Mouse (Mus musculus) embryo, embryonic 11 days (tissue): ENCODE results near the gene Bst1.

Source experiments
- DNase-seq: peaks from one replicate; pipeline ENCODE4 v3.0.0-alpha.2; 2015

Bst1 gene

DNA sequence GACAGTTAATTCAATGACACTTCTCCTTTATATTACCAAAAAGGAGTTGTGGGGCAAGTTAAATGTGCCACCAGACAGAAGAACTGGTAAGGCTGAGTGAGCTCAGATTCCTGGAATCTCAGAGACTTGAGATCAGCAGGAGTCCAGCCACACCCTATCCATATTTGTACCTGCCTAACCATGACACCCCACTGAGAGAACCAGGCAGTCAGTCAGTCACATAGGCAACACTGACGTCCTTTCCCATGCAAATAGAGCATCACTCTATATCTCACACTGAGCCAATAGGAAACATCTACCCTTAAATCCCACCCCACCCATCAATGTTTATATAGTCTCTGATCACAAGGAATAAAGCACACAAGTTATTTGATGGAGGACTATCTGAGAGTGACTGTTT lies 2.9 kb upstream of the Bst1 start:
- DNase-seq = no peak

DNA sequence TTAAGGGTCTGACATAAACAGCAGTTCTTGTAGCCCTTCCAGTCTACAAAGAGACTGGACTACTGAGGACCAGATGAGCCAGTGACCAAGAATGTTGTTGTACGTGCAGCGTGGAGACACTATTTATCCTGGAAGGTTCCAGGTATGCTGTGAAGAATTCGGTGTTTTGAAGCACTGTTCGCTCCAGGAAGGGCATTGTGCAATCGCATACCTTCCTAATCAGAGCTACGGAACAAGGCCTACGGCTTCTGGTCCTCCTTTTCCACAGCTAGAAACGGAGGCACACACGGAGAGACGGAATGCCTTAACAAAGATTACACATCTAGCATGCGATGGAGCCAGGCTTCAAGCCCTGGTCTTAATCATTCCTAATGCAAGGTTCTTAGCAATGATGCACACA lies 2.1 kb downstream of the Bst1 start:
- DNase-seq = no peak

DNA sequence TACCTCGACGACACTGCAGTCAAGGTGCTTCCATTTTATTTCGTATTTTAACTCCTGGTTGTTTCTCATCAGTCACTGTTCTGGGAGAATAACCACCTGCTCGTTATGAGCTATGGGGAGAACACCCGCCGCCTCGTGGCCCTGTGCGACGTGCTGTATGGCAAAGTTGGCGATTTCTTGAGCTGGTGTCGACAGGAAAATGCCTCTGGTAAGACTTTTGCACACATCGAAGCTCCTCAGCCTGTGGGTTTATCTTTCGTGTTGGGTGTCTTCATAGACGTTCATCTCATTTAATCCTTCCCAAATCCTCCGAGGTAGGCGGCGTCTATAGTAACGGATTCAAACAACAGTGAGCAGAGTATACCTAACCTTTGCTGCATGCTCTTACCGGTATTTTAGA lies 2.9 kb downstream of the Bst1 start, which contains the start of gene Fbxl5:
Fbxl5 (minus strand) TSS at position 101 of the 400 bp plus-strand sequence.
- DNase-seq = no peak

DNA sequence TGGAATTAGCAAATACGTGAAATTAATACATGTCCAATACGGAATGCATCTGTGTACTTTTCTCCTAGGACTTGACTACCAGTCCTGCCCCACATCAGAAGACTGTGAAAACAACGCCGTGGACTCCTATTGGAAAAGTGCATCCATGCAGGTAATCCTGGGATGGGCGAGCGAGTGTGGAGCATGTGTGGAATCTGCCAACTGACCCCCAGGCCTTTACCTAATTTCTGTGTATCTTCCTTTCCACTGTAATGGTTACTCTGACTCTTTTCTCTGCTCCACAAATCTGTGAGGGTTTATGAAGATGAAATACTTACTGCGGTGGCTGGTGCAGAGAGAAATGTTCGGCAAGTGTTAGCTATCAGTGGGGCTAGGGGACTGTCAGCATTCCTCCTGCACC lies 3.5 kb downstream of the Bst1 start:
- DNase-seq = no peak

DNA sequence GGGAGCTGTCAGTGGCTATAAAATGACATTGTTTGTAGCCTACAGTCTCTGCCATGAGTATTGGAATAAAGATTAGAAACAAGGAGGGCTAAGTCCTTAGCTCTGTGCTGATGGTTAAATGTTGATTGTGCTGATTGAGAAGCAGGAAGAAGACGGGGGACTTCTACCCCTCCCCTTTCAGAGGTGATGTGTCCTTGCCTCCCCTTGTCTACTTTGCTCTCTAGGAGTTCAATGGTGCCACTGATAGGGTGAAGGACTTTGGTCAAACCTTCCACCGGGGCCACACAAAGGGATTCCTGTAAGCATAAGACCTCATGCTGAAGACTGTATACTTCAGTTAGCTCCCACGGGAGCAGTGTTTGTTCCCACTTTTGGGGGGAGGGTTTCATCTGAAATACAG lies 4.1 kb downstream of the Bst1 start:
- DNase-seq = no peak

DNA sequence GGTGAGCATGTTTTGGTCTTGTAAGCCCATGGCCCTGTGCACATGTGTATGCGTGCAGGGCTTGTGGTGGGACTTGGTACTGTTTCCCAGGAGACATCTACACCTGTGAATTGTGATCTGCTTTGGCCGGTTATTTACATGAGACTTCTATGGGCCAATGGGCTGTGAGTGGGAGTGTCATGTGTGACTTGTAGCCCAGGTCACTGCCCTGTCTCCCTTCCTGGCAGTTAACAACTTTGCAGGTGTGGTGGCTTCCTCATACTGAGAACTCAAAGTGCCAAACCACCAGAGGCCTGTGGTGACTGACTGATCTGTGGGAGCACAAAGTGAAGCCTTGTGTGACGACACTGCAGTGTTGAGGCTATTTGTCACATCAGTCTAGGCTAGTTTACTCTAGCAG lies 5.9 kb downstream of the Bst1 start:
- DNase-seq = no peak

DNA sequence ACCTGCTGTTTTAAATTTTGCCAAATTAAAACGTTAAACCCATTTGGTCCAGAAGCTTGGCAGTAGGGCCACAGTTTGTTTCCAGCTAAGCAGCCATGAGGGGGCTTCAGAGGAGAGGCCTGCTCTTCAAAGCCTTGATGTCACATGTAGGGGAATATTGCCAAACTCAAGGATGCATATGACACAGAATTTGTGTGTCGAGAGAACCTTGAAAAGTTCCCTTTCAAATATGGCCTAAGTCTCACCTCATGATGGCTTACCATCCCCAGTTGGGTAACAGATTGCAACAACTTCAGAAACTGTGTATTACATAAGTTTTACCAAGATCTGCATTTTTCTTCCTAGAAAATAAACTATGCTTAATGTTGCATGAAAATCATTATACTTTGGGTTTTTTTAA lies 8.2 kb downstream of the Bst1 start:
- DNase-seq = no peak

DNA sequence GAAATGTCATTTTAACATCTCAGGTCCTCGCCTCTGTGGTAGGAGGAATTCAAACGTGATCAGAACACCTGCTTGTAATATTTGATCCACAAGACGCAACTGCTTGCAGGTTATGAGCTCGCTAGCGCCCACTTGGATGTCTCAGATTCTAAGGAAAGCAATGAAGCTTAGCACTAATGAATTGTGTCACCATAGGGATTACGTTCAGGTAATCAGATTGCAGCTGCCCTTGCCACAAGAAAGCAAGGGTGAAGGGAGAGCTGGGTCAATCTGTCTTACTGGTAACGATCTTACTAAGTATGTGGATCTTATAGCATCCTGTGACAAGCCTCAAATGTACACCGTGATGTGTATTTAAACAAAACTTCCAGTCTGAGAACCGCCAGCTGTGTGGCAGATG lies 8.7 kb downstream of the Bst1 start:
- no peak for DNase-seq

DNA sequence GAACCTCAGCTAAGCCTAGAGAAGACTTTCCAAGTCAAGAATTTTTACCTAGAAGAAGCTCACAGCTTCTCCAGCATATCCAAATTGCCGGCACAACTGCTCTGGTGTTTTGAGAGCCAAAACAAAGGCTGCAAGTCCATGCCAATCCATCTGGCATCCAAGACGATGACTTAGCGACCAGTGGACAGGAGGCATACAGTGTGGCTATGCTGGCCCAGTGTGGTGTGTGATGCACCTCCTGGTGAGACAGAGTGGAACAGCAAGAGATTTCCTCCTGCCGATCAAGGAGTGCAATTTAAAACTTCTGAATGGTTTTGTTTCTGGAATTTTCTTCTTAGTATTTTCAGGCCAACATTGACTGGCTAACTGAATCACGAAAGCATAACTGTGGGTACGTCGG lies 17.9 kb downstream of the Bst1 start:
- no peak for DNase-seq

DNA sequence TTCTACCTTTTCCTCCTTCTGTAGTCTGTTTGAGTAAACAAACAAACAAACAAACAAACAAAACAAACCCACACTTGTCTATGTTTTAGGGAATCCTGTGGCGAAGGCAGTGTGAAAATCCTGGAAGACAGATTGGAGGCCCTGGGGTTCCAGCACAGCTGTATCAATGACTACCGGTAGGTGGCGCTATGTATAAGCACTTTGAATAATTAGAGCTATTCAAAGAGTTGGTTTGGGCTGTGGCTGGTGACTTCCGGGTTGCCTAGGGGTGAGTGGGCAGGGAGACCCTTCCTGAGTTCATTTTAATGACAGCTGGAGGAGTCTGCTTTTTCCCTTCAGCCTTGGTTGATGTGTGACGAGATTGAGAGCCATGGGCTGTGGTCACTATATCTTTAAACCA lies 18.7 kb downstream of the Bst1 start:
- DNase-seq = peak; percentile 74

DNA sequence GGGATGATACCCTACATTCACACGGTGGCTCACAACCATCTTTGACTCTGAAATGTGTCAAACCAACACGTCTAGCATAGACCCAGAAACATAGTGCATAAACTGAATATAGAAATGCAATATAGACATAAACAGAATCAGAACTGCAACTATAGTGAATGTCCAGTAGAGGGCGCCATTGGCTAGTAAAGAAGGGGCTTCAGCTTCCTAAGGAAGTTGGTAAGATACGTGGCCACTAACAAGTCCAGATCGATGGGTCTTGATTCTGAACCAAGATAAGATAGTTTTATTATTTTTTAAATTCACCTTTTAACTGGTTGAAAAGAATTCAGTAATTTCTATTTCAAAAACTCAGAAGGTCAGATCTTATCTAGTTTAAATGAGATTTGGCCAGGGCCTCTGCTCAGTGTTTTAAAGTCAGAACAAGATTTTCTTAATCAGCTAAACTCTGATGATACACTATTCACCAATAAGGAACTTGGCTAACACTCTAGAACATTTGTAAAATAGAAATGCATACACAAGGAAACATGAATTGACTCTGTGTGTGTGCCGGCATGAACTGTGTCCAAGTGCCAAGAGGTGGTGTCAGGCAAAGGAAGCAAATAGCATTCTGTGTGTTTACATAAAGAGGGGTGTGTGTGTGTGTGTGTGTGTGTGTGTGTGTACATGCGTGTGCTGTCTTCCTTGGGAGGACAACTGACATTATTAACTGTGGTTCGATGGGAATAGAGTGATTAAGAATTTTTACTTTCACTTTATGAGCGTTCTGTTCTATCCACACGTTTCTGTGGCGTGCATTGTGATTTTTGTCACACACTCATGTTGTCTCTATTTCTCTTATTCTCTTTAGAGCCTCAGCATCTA lies 22.7 kb downstream of the Bst1 start:
- peak; percentile 71 for DNase-seq

DNA sequence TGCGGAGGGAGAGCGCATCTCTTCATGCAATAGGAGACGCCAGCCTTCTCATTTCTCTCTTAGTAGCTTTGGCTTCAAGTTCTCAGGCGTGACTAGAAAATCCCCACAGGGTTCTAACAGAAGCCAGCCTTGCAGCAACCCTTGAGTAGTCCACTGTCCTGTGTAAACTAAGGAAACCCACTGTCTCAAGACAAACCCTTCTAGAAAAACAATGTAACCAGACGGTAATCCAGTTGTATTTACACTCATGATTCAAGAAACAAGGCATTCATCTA lies 23.3 kb downstream of the Bst1 start:
- DNase-seq = no peak

DNA sequence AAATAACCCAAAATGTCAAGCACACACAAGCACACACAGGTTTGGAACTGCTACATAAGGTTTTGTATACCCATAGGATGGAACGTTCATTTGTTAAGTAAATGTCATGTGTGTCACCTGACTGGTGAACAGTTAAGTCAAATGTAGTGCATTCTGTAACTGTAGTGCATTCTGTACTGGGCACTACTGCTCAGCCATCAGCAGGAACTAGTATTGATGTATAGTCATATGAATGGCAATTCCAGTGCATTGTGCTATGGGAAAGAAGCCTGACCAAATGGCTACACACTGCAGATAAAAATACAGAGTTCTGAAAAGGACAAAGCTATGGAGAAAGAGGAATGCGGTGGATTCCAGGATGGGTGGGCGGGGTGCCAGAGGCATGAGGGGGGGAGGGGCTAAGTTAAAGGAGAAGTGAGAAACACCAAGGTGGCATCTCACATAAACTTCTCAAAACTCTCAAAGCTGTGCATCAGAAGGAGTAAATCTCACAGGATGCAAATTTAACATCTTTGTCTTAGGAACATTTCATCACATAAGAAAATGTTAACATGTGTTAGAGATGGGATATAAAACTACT lies 24.0 kb downstream of the Bst1 start:
- DNase-seq = no peak

DNA sequence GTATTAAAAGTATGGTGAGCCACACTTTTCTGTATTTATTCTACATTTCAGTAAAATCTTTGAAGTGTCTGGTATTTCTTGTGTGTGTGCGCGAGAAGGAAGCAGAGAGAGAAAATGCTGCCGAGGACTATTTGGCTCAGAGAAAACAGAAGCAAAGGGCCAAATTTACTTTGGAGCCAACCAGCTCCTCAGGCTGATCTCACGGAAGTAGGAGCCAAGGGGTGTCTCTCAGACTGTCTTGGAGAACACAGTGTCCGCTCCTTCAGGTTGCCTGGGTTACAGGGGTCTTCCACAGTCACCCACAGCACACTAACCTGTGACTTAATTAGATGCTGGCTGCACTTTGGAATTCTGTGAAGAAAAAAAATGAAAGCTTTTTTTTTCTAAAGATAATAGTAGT lies 26.4 kb downstream of the Bst1 start:
- no peak for DNase-seq

DNA sequence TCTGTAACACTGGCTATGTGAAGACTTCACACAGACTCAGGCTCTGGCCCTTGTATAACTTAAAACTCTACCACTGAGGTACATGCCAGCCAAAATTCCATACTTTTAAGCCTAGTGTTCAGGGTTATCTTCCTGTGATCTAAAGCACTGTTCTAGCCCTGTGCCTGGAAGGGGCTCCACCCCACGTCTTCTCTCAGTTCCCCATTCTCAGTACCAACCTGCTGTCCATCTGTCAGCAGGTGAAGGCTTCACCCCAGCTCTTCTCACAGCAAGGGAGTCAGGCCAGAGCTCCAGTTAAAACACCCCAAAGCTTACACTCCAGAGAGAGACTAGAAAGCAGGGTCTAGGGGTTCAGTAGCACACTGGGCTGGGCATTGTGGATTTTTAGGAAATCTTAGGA lies 27.0 kb downstream of the Bst1 start:
- DNase-seq = no peak

DNA sequence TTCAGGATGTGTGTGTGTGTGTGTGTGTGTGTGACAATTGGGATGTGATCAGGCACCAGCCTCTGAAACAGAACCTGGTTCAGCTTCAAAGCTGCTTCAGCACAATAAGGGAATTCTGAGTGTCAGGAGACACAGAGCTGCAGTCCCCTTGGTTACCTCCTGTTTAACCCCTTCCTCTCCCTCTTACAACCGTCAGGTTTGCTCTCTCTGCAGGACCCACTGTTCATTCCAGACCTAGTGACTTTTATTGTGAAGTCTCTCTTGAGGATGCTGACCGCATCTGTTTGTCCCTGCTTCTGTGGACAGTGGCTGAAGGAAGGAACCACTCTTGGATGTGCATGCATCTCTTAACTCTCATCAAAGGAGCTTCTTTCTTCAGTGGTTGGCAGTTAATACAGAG lies 27.5 kb downstream of the Bst1 start:
- peak; percentile 14 for DNase-seq

DNA sequence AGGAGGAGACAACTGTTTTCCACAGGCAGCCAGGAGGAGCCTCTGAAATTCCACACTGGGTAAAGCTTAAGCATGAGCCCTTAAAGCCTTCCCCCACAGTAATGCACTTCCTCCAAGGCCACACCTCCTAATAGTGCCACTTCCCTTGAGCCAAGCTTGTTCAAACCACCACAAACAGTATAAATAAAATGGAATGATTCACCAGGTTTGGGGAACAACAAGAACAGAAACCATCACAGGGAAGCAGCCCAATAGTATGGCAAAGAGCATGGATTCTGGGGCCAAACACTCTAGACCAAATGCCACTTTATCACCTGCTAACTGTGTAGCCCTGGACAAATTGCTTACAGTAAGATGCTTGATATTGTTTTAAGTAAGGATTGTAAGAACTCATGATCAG lies 28.9 kb downstream of the Bst1 start:
- no peak for DNase-seq

DNA sequence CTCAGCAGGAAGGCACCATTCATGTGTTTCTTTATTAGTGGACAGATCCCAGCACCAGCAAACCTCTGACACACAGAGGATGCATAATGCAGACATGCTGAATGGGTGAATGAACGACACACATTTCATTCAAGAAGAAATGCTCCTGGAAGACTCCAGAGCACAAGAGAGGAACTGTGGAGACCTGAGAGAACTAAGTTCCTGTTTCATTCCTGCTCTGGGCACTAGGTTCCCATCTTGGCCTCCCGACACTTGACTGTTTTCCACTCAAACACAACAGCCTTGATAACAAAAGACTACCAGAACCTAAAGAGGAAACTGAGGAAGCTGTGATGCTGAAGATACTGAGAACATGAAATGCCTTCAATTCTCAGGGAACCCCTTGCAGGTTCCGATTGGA lies 29.6 kb downstream of the Bst1 start:
- DNase-seq = no peak

DNA sequence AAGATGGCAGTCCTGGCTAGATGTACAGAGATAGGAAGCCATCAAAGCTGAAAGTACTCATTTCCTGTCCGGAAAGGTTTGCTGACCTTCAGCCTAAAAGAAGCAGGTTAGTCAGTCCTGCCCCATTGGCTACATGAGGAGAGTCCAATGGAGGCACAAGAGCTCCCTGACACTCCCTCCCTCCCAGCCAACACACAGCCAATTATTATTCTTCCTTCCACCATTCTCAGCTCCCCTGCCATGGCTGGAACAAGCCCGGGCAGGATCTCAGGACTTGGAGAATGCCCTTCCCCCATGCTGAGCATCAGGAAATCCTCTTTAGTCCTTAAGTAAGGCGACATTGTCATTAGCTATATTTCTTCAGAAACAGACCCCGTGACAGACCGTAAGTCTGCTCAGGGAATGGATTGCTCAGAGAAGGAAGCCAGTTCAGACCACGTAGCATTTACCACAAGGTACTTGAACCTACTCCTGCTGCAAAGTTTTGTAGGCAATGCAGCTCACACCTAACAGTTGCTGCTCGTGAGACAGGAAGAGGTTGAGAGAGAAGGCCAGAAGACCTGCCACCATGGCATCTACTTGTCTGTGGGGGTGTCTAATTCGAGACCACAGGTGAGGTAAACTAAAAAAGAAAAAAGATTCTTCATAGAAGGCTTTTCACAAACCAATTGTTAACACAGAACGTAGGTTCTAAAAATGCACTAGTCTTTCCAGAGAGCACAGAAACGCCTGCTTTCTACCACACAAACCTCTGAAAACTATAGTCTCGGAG lies 34.6 kb downstream of the Bst1 start:
- DNase-seq = peak; percentile 25

DNA sequence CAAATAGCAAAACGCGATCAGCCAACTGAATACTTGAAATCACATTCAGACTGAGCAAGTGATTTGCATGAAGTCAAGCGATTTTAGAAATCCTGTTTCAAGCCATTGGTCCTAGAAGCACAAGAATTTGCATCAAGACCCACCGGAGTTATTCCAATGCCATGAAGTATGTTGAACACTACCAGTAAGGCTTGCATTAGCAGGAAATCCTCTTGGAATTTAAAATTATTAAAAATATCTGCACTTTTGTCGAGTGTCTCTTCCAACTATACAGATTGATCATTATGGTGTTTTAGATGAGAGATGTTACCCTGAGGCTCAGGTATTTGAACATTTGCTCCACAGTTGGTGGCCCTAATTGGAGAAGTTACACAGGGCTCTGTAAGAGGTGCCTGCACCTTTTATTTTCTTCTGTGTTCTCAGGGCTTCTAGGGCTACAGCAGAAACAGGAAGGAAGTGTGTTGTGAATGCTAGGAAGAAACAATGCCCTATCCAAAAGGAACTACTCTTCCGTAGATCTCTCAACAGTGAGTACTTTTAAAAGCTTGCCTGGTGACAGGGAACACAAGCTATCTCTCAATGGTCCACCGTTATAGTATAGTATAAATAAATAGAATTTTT lies 35.3 kb downstream of the Bst1 start:
- no peak for DNase-seq

DNA sequence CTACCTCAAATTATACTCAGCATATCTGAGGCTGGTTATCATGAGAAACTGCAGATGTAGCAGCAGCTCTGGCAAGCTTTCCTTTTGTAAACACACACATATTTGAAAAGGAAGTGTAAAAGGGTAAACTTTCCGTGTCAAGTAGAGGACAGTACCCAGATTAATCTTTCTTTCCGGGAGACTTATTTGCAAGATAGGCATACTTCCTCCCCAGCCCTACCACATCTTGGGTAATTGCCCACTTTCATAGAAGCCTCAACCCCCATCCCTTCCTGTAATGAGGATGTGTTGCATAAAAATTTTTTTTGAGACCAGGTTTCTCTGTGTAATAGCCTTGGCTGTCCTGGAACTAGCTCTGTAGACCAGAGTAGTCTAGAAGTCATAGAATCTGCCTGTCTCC lies 37.1 kb downstream of the Bst1 start:
- DNase-seq = no peak

DNA sequence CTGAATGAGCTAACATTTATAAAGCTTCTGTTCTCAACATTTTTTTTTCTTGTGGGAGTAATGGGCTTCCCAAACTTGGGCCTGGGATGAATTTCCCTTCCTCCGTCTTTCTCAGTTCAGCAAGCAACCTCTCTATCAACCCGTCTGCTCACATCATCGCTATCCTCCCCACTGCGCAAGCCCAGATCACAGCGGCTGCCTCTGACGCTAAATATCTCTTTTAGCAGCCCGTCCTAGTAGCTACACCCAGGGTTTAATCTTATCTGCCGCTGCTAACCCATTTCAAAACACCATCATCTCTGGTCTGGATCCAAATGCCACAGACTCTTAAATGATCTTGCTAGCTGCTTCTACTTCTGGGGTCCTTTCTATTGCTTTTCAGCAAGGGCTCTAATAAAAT lies 41.0 kb downstream of the Bst1 start:
- no peak for DNase-seq

DNA sequence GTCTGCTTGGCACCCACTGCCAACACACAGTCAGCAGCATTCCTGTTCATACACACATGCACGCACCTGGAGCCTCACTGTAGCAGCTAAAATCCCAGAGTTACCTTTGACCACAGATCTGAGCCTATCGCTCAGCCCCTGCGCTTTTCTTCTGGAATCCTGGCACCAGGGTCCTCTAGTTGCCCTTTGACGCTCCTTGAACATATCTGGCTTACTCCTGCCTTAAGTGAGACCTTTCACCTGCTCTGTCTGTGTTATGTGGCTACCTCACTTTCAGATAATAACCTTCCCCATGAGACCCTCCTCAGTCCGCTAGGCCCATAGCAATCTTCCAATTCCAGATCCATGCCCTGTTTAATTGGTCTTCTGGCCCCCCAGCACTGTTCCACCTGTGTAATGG lies 41.4 kb downstream of the Bst1 start:
- DNase-seq = no peak
